Mouse (Mus musculus) lung, postnatal 36 days (tissue): Measurements from ENCODE around the gene Arhgef3.

ENCODE experiments used
- DNase-seq: peaks from one replicate; pipeline ENCODE4 v3.0.0; 2022; ENCODE audit warnings: mixed read lengths

Arhgef3 gene

GRCm38 (mm10) chr14:27389722-27390121, 275.0 kb downstream of the Arhgef3 start:
- no peak for DNase-seq

- no peak for DNase-seq
Measured at GRCm38 (mm10) chr14:27390663-27391062, 276.0 kb downstream of the Arhgef3 start.

DNA sequence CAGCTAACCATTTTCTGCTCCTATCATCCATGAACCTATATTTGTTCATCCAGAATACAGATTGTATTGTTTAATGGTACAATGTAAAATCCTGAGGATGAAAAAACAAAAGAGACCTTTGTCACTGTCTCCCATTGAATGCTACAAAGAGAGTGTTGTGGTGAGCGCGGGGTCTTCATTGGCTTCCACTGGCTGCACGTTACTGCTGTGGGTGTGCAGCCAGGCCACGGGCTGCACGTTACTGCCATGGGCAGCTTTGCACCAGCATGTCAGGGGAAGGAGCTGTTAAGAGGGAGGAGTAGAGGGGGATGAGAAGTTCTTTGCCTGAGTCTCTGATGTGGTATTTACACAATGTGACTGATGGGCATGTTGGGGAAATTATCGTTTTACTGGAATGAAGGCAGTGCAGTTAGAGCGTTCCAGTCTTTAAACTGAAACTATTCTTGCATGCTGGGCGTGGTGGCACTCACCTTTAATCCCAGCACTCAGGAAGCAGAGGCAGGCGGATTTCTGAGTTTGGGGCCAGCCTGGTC, 277.1 kb downstream of the Arhgef3 start:
- DNase-seq, result no peak

GRCm38 (mm10) chr14:27392660-27393059, 278.0 kb downstream of the Arhgef3 start:
- DNase-seq, result no peak

DNA sequence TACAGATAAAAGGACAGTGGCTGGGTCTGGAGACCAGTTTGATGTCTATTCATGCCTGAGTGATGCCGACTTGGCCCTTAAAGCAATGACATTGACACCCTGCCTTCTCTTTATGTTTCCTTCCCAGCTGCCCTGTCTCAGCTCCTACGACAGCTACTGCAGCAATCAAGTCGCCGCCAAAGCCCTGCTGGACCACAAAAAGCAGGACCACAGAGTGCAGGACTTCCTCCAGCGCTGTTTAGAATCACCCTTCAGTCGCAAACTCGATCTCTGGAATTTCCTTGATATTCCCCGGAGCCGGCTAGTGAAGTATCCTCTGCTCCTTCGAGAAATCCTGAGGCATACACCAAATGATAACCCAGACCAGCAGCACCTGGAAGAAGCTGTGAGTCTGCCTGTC, 279.1 kb downstream of the Arhgef3 start:
- no peak for DNase-seq

- DNase-seq, result no peak
Measured at GRCm38 (mm10) chr14:27396424-27396823, 281.7 kb downstream of the Arhgef3 start.

DNA sequence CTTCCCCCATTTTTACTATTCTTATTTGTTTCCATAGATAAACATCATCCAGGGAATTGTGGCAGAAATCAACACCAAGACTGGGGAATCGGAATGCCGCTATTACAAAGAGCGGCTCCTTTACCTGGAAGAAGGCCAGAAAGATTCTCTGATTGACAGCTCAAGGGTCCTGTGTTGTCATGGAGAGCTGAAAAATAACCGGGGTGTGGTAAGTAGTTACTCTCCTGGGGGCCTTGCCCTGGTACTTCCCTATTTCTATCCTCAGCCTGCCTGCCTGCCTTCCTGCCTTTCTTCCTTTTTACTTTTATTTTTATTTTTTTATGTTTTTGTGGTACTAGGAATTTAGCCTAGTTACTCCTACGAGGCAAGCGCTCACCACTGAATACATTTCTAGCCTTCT, 282.8 kb downstream of the Arhgef3 start:
- DNase-seq, result peak; percentile 44

GRCm38 (mm10) chr14:27400495-27400894, 285.8 kb downstream of the Arhgef3 start:
- DNase-seq, result no peak

DNA sequence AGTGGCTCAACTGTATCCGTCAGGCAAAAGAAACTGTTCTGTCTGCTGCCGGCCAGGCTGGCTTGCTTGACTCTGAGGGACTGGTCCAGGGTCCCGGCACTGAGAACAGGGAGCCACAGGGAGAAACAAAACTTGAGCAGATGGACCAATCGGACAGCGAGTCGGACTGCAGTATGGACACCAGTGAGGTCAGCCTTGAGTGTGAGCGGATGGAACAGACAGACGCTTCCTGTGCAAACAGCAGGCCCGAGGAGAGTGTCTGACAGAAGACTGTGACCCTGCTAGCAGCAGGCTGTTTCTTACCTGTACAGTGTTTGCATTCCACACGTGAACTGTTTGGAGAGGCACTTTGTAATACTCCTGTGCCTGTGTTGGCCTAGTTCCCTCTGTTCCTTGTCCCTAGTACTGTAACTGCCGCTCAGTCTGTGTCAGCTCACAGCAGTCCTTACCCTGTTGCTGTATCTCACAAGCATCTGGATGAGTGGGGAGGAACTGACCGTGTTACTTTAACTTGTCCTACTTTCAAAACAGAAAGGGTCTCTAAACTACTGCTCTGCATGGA, 287.1 kb downstream of the Arhgef3 start:
- DNase-seq, result peak; percentile 72

GRCm38 (mm10) chr14:27402332-27403250, 287.9 kb downstream of the Arhgef3 start:
- DNase-seq, result peak; percentile 76

GRCm38 (mm10) chr14:27405452-27405851, 290.8 kb downstream of the Arhgef3 start:
- peak; percentile 65 for DNase-seq

- DNase-seq, result no peak
Measured at GRCm38 (mm10) chr14:27405947-27406346, 291.2 kb downstream of the Arhgef3 start.

DNA sequence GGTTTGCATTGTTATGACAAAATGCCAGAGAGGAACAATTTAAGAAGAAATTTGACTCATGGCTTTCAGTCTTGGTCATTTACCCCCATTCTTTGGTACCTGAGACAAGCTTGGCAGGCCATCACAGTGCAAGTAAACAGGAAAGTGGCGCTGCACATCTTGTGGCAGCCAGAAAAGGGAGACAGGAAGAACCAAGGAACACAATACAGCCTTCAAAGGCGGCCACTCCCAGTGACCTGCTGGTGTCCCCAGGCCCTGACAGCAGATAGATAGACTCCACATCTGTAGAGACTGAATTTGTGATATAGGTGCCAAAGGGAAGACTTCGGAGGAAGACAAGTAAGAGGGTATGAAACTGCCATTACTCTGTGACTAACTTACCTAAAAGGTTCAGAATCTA, 293.5 kb downstream of the Arhgef3 start:
- peak; percentile 74 for DNase-seq

GRCm38 (mm10) chr14:27409662-27410061, 295.0 kb downstream of the Arhgef3 start:
- DNase-seq, result no peak

- no peak for DNase-seq
Measured at GRCm38 (mm10) chr14:27411492-27411891, 296.8 kb downstream of the Arhgef3 start.

- DNase-seq, result no peak
Measured at GRCm38 (mm10) chr14:27412699-27413098, 298.0 kb downstream of the Arhgef3 start.

- DNase-seq, result peak; percentile 65
Measured at GRCm38 (mm10) chr14:27413961-27414360, 299.3 kb downstream of the Arhgef3 start.

- no peak for DNase-seq
Measured at GRCm38 (mm10) chr14:27420816-27421215, 306.1 kb downstream of the Arhgef3 start.

GRCm38 (mm10) chr14:27422301-27422700, 307.6 kb downstream of the Arhgef3 start:
- no peak for DNase-seq

DNA sequence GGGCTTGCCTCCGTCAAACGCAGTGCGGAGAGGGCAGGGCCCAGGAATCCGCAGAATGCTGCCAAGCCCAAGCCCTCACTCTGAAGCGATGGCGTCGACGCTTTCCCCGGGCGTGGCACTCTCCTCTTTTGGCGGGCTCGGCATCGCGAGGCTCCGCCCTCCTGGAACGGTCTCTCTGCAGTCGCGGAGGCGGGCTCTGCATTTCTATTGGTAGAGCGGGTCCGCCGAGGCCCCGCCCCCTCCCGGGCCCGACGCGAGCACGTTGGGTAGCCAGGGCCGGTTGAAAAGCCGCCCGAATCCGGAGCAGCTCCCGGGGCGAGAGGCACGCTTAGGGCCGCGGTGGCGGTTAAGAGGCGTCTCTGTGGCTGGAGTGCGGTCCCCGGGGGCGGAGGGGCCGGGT, 313.9 kb downstream of the Arhgef3 start, which contains the start of gene Fam208a:
TSS of gene Fam208a (plus strand) at position 262 of the 400 bp plus-strand sequence.
- DNase-seq, result peak; percentile 98

DNA sequence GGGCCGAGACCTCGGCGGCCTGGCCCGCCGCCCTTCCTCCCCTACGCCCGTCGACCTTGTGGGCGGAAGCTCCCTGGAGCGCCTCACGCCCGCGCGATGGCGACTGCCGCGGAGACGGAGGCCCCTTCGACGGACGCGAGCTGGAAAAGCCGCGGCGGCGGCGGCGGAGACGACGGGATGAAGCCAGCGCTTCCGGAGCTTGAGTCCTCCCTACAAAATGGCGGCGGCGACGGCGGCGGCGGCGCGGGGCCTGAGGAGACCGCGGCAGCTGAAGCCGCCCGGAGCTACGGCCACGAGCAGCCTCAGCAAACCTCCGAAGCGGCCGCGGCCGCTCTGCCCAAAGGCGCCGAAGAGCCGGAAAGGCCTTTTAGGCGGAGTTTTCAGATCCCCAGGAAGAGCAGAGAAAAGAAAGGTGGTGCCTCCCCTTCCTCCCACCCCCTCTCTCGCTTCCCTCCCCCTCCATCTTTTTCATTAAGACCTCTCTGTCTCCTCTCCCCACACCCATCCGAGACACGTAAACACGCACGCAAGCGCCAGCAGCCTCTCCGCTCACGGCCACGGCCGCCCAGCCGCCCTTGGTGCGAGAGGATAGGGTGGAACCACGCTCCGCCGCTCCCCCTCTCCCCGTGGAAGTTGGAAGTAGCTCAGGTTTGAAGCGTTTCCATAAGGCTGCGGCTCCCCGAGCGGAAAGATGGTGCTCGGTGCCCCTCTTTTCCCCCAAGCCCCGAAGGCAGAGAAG, 314.4 kb downstream of the Arhgef3 start:
- peak; percentile 90 for DNase-seq

GRCm38 (mm10) chr14:27430280-27430679, 315.6 kb downstream of the Arhgef3 start:
- DNase-seq, result no peak

DNA sequence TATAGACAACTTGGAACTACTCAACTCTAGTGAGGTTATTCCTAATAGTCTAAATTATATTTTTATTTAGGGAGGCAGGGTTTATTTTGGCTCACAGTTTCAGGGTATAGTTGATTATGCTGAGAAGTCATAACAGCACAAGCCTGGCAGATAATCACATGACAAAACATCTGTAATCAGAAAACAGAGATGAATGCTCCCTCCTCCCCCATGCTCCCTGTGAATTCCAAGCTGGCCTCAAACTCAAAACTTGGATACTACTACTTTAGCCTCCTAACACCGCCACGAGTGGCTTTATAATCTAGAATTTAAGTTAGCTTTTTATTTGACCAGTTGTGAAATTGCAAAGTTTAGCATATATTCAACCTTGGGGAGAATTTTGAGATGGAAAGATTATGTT, 317.4 kb downstream of the Arhgef3 start:
- DNase-seq, result no peak
